Mouse (Mus musculus): Measurements from ENCODE around the gene Mgst2. TPM values are rescaled to one million over a fixed set of nuclear protein-coding genes. Genes with fewer than 3 reads are reported as not detected.

The Mgst2 gene
- polyA plus RNA-seq, 1 experiment from 2014 or later, result 0.90 TPM

- DNase-seq (ENCODE audit: low spot score) (no peak), ATAC-seq (replicated peaks; ENCODE audit: insufficient number of reproducible peaks, low FRiP score, low TSS enrichment, low read depth) (no peak)
- no peaks in the 10 kb centered on the region for H3K36me3 ChIP-seq (replicated peaks; ENCODE audit: control insufficient read depth, insufficient read depth, low read depth, low read length)
- no peak overlapping the region for H3K4me2 ChIP-seq (ENCODE audit: low read depth, low read length)
- H3K4me3 ChIP-seq (ENCODE audit: low read depth, low read length), result no peak overlapping the region
- H3K4me1 ChIP-seq (ENCODE audit: control insufficient read depth, insufficient read depth, low read length), result no peaks in the 10 kb centered on the region
- 65% methylated on average over 4 of the region's 4 CpGs for WGBS
- no peaks in the 10 kb centered on the region for H3K9me3 ChIP-seq (replicated peaks; ENCODE audit: control insufficient read depth, low read length)
- no peaks in the 10 kb centered on the region for H3K27me3 ChIP-seq (ENCODE audit: control insufficient read depth, insufficient read depth, low read length)
- H3K9ac ChIP-seq (replicated peaks; ENCODE audit: low read length), result no peak overlapping the region
- no peak overlapping the region for H3K27ac ChIP-seq (replicated peaks; ENCODE audit: low read depth, low read length)
Measured at GRCm38 (mm10) chr3:51672631-51673030, 12.5 kb downstream of the Mgst2 start.

GRCm38 (mm10) chr3:51673408-51674086 lies 13.4 kb downstream of the Mgst2 start:
- Histone ChIP-seq H3K4me3 (ENCODE audit: low read depth, low read length) (no peak overlapping the region), H3K4me2 (ENCODE audit: low read depth, low read length) (no peak overlapping the region), H3K4me1 (ENCODE audit: control insufficient read depth, insufficient read depth, low read length) (no peaks in the 10 kb centered on the region), H3K9ac (replicated peaks; ENCODE audit: low read length) (no peak overlapping the region), H3K27me3 (ENCODE audit: control insufficient read depth, insufficient read depth, low read length) (no peaks in the 10 kb centered on the region), H3K27ac (replicated peaks; ENCODE audit: low read depth, low read length) (no peak overlapping the region), H3K36me3 (replicated peaks; ENCODE audit: control insufficient read depth, insufficient read depth, low read depth, low read length) (no peaks in the 10 kb centered on the region), H3K9me3 (replicated peaks; ENCODE audit: control insufficient read depth, low read length) (no peaks in the 10 kb centered on the region)
- DNase-seq (ENCODE audit: low spot score), result peak; percentile 60
- ATAC-seq (replicated peaks; ENCODE audit: insufficient number of reproducible peaks, low FRiP score, low TSS enrichment, low read depth), result peak; percentile 59; the same call in 1 of the 2 replicates
- WGBS, result 69% methylated on average over 21 of the region's 21 CpGs

- H3K4me1 ChIP-seq (ENCODE audit: control insufficient read depth, insufficient read depth, low read length), result no peaks in the 10 kb centered on the region
- 89% methylated on average over 3 of the region's 3 CpGs for WGBS
- H3K9ac ChIP-seq (replicated peaks; ENCODE audit: low read length), result no peak overlapping the region
- no peaks in the 10 kb centered on the region for H3K27me3 ChIP-seq (ENCODE audit: control insufficient read depth, insufficient read depth, low read length)
- DNase-seq (ENCODE audit: low spot score), result no peak
- H3K27ac ChIP-seq (replicated peaks; ENCODE audit: low read depth, low read length), result no peak overlapping the region
- no peaks in the 10 kb centered on the region for H3K36me3 ChIP-seq (replicated peaks; ENCODE audit: control insufficient read depth, insufficient read depth, low read depth, low read length)
- ATAC-seq (replicated peaks; ENCODE audit: insufficient number of reproducible peaks, low FRiP score, low TSS enrichment, low read depth), result no peak
- H3K9me3 ChIP-seq (replicated peaks; ENCODE audit: control insufficient read depth, low read length), result no peaks in the 10 kb centered on the region
- H3K4me3 ChIP-seq (ENCODE audit: low read depth, low read length), result no peak overlapping the region
- no peak overlapping the region for H3K4me2 ChIP-seq (ENCODE audit: low read depth, low read length)
Measured at GRCm38 (mm10) chr3:51674963-51675362, 14.8 kb downstream of the Mgst2 start.

- Histone ChIP-seq H3K36me3 (replicated peaks; ENCODE audit: control insufficient read depth, insufficient read depth, low read depth, low read length) (peaks cover 2% of the 10 kb centered on the region; the same call in 1 of the 2 replicates), H3K4me2 (ENCODE audit: low read depth, low read length) (no peak overlapping the region), H3K27ac (replicated peaks; ENCODE audit: low read depth, low read length) (no peak overlapping the region), H3K27me3 (ENCODE audit: control insufficient read depth, insufficient read depth, low read length) (no peaks in the 10 kb centered on the region), H3K4me3 (ENCODE audit: low read depth, low read length) (no peak overlapping the region), H3K9ac (replicated peaks; ENCODE audit: low read length) (no peak overlapping the region), H3K9me3 (replicated peaks; ENCODE audit: control insufficient read depth, low read length) (no peaks in the 10 kb centered on the region), H3K4me1 (ENCODE audit: control insufficient read depth, insufficient read depth, low read length) (no peaks in the 10 kb centered on the region)
- WGBS, result 91% methylated on average over 6 of the region's 6 CpGs
- ATAC-seq (replicated peaks; ENCODE audit: insufficient number of reproducible peaks, low FRiP score, low TSS enrichment, low read depth), result no peak
- DNase-seq (ENCODE audit: low spot score), result no peak
Measured at GRCm38 (mm10) chr3:51685539-51685938, 25.4 kb downstream of the Mgst2 start.

GRCm38 (mm10) chr3:51686316-51686715 lies 26.2 kb downstream of the Mgst2 start:
- Histone ChIP-seq H3K27ac (replicated peaks; ENCODE audit: low read depth, low read length) (no peak overlapping the region), H3K9me3 (replicated peaks; ENCODE audit: control insufficient read depth, low read length) (no peaks in the 10 kb centered on the region), H3K9ac (replicated peaks; ENCODE audit: low read length) (no peak overlapping the region), H3K27me3 (ENCODE audit: control insufficient read depth, insufficient read depth, low read length) (no peaks in the 10 kb centered on the region), H3K36me3 (replicated peaks; ENCODE audit: control insufficient read depth, insufficient read depth, low read depth, low read length) (peaks cover 2% of the 10 kb centered on the region; the same call in 1 of the 2 replicates), H3K4me3 (ENCODE audit: low read depth, low read length) (no peak overlapping the region), H3K4me2 (ENCODE audit: low read depth, low read length) (no peak overlapping the region), H3K4me1 (ENCODE audit: control insufficient read depth, insufficient read depth, low read length) (no peaks in the 10 kb centered on the region)
- ATAC-seq (replicated peaks; ENCODE audit: insufficient number of reproducible peaks, low FRiP score, low TSS enrichment, low read depth) (no peak), DNase-seq (ENCODE audit: low spot score) (no peak)
- WGBS, result 84% methylated on average over 6 of the region's 6 CpGs

GRCm38 (mm10) chr3:51686791-51687190 lies 26.6 kb downstream of the Mgst2 start:
- Histone ChIP-seq H3K36me3 (replicated peaks; ENCODE audit: control insufficient read depth, insufficient read depth, low read depth, low read length) (peaks cover 2% of the 10 kb centered on the region; the same call in 1 of the 2 replicates), H3K4me1 (ENCODE audit: control insufficient read depth, insufficient read depth, low read length) (no peaks in the 10 kb centered on the region), H3K4me2 (ENCODE audit: low read depth, low read length) (no peak overlapping the region), H3K9me3 (replicated peaks; ENCODE audit: control insufficient read depth, low read length) (no peaks in the 10 kb centered on the region), H3K27ac (replicated peaks; ENCODE audit: low read depth, low read length) (no peak overlapping the region), H3K4me3 (ENCODE audit: low read depth, low read length) (no peak overlapping the region), H3K9ac (replicated peaks; ENCODE audit: low read length) (no peak overlapping the region), H3K27me3 (ENCODE audit: control insufficient read depth, insufficient read depth, low read length) (no peaks in the 10 kb centered on the region)
- DNase-seq (ENCODE audit: low spot score) (no peak), ATAC-seq (replicated peaks; ENCODE audit: insufficient number of reproducible peaks, low FRiP score, low TSS enrichment, low read depth) (no peak)
- 85% methylated on average over 6 of the region's 6 CpGs for WGBS

- H3K4me2 ChIP-seq (ENCODE audit: low read depth, low read length), result no peak overlapping the region
- no peak overlapping the region for H3K9ac ChIP-seq (replicated peaks; ENCODE audit: low read length)
- H3K27me3 ChIP-seq (ENCODE audit: control insufficient read depth, insufficient read depth, low read length), result no peaks in the 10 kb centered on the region
- no peak overlapping the region for H3K4me3 ChIP-seq (ENCODE audit: low read depth, low read length)
- no peaks in the 10 kb centered on the region for H3K4me1 ChIP-seq (ENCODE audit: control insufficient read depth, insufficient read depth, low read length)
- no peak for ATAC-seq (replicated peaks; ENCODE audit: insufficient number of reproducible peaks, low FRiP score, low TSS enrichment, low read depth)
- 91% methylated on average over 8 of the region's 8 CpGs for WGBS
- H3K36me3 ChIP-seq (replicated peaks; ENCODE audit: control insufficient read depth, insufficient read depth, low read depth, low read length), result peaks cover 2% of the 10 kb centered on the region; the same call in 1 of the 2 replicates
- no peak for DNase-seq (ENCODE audit: low spot score)
- no peaks in the 10 kb centered on the region for H3K9me3 ChIP-seq (replicated peaks; ENCODE audit: control insufficient read depth, low read length)
- no peak overlapping the region for H3K27ac ChIP-seq (replicated peaks; ENCODE audit: low read depth, low read length)
Measured at GRCm38 (mm10) chr3:51688725-51689124, 28.6 kb downstream of the Mgst2 start.

GRCm38 (mm10) chr3:51693196-51693595 lies 33.0 kb downstream of the Mgst2 start:
- Histone ChIP-seq H3K4me2 (ENCODE audit: low read depth, low read length) (no peak overlapping the region), H3K36me3 (replicated peaks; ENCODE audit: control insufficient read depth, insufficient read depth, low read depth, low read length) (peaks cover 2% of the 10 kb centered on the region; the same call in 1 of the 2 replicates), H3K9me3 (replicated peaks; ENCODE audit: control insufficient read depth, low read length) (no peaks in the 10 kb centered on the region), H3K27ac (replicated peaks; ENCODE audit: low read depth, low read length) (no peak overlapping the region), H3K4me3 (ENCODE audit: low read depth, low read length) (no peak overlapping the region), H3K4me1 (ENCODE audit: control insufficient read depth, insufficient read depth, low read length) (no peaks in the 10 kb centered on the region), H3K27me3 (ENCODE audit: control insufficient read depth, insufficient read depth, low read length) (no peaks in the 10 kb centered on the region), H3K9ac (replicated peaks; ENCODE audit: low read length) (no peak overlapping the region)
- DNase-seq (ENCODE audit: low spot score), result no peak
- WGBS, result 80% methylated on average over 10 of the region's 10 CpGs
- no peak for ATAC-seq (replicated peaks; ENCODE audit: insufficient number of reproducible peaks, low FRiP score, low TSS enrichment, low read depth)

Measured in embryonic facial prominence, embryonic 11.5 days (tissue).